Mouse (Mus musculus) fat pad, adult 2 months (tissue): ENCODE measurements around the gene Pusl1.

Source experiments
- DNase-seq: peaks from one replicate; pipeline ENCODE4 v3.0.0-alpha.2; 2011; ENCODE audit warnings: low read depth, low spot score; ENCODE audit errors: extremely low read depth

Pusl1 gene

DNA sequence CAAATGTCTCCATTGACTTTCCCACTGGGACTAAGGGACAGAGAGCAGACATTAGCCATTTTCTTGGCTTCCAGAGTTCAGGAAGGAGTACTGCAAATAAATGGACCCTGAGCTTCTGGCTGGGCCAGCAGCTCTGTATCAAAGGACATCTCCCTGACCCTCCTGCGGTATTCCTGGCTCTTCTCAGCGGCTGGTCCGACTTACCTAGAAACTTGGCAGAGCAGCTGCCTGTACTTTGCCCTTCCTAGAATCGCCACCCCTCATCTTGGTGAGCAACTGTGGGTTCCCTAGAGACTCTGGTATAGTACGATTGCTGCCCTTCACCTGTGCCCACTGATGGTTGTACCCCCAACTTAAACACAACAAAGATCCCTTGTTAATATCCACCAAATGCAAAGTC is 48.4 kb downstream of the Pusl1 start:
- DNase-seq, result no peak

DNA sequence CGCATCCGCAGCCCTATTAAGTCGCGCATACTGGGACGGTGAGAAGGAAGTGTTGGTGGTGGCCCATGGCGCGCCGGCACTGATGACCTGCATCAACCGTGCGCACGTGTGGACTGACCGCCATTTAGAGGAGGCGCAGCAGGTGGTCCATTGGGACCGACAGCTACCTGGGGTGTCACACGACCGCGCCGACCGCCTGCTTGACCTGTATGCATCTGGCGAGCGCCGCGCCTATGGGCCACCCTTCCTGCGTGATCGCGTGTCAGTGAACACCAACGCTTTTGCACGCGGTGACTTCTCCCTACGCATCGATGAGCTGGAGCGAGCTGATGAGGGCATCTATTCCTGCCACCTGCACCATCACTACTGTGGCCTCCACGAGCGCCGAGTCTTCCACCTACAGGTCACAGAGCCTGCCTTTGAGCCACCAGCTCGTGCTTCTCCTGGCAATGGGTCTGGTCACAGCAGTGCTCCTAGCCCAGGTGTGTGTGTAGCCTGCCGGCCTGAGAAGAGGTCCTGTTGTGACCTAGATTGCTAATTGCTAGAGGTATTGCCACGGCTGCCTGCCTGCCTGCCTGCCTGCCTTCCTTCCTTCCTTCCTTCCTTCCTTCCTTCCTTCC is 49.8 kb downstream of the Pusl1 start:
- no peak for DNase-seq

DNA sequence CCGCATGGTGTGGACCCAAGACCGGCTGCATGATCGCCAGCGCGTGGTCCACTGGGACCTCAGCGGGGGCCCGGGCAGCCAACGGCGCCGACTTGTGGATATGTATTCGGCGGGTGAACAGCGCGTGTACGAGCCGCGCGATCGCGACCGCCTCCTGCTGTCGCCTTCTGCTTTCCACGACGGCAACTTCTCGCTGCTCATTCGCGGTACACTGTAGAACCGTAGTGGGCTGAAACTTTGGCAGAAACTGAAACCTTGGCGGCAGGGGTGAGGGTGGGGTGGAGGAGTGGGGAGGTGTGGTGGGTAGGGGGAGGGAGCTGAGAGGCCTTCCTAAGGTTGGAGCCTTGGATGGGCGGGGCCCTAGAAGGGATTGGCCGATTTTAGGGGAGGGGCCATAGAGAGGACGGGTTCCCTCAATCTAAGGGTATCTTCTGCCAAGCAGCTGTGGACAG is 50.6 kb downstream of the Pusl1 start:
- no peak for DNase-seq

DNA sequence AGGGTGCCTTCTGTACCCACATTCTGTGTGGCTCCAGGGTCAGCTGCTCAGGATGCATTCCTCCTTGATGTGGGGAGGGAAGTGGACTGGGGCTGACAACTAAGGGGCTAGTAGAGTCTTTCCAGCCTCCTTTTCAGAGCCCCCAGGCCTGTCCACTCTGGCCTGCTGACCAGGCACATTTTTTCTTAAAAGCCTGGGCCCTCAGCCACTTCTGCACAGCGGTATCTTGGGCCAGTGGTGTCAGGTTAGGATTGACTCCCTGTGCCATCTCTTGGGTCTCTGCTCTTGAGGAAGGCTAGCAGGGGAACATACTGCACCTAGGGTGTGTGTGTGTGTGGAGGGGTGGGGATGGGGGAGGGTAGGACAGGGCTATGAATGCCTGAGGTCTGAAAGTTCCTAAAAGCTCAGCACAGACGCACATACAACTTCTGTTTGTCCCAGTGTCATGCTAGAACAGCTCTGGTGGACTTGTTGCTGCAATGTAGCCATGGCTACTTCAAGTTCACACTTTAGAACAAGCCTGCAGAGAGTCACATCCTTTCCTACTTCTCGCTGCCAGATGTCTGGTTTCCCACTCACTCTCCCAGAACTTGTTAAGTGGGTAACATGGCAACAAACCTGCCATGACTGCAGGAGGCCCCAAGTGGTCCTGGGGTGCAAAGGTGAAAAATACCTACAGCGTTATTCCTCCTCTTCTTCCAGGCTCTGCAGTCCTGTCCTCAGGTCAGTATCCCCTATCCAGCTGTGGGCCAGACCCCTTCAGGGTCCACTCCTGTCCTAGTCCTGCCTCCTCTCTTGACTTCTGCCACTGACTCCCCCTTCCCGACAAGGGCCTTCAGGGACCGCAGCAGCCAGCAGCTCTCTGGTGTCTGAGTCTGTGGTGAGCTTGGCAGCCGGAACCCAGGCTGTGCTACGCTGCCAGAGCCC is 51.2 kb downstream of the Pusl1 start:
- DNase-seq, result no peak

DNA sequence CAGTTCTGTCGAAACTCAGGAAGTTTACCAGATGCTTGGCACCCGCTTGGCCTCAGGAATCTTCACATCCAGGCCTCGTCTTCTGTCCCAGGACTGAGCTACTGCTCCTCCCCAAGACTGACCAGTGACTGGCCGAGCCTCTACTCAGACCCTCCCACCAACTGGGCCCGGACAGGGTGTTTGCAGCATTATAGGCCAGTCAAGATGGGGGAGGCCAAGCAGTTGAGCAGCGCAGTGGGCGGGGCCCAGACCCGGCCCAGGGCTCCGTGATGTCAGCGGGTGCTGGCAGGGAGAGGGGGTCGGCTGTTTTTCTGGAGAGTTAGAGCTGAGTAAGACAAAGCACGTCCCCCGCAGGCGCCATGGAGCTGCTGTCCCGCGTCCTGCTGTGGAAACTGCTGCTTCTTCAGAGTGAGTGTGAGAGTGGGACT is 52.1 kb downstream of the Pusl1 start, which contains the start of gene Mxra8:
Gene Mxra8, plus strand, starts transcription at position 198 of the 428 bp plus-strand sequence.
- DNase-seq, result no peak

DNA sequence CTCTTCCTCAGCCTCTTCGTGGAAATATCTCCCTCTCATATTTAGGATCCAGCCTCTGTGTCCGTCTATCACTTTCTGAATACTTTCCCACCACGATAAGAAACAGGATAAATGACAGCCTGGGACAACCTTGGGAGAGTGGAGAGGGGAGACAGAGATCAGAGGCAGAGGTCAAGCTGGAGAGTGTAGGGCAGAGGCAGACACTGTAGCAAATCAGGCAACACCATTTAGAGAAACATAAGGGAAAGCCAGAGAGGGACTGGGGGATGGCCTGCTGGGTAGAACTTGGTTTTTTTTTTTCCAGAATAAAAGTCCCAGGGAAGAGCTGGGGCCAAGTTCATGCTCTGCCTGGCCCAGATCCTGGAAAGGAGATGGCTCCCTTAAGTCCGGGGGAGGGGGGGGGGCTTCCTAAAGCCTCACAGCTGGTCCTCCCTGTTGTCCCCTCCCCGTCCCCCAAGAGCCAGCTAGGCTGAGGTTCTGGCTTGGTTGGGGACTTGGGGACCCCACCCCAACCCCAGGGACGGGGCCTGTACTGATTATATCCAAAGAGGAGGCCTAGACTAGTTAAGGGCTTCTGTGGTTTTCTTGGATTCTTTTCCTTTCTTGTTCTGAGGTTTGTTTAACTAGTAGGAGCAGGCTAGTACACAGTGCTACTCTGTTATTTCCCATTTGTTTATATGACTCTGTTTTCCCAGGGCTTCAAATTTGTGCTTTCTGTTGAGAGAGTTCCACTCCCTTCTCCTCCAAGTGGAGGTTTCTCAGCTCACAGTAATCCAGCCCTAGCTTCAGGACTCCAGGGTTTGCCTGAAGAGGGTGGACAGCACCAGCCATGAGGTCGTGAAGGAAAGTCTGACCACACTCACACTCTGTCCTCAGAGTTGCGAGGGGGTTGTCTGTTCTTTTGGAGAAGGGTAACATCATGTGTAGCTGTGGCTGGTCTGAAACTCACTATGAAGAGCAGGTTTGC is 53.1 kb downstream of the Pusl1 start:
- DNase-seq, result no peak
